10 mouse cellular contexts compared by ENCODE assay signal in the genomic region with DNA sequence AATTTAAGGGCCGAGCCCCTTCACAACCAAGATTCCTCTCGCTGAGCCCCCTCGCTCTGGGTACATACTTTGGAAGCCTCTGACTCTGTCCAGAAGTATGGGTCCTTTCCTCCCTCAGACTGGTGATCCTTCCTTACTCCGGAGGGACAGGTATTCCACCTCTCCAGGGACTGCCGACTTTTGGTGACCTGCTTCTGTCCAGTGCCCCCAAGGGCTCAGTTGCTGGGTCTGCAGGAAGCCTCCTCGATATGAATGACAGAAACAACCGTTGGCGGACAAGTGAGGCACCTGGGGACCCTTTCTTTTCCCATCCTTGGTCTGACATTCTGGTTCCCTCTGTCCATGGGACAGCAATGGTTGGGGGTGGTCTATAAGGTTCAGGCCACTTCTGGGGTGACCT. TPM values are rescaled to one million over a fixed set of nuclear protein-coding genes. Genes with fewer than 3 reads are reported as not detected.
DNase-seq lines count a peak whose midpoint lies in the region; ATAC-seq and TF ChIP-seq lines count a peak whose summit lies in the region.
"Had no signal": no experiment of that assay in that cellular context is flagged by ENCODE, and none has a peak within 500 bp of the region (broad histone marks: within the 10 kb centered on the region; RNA-seq: fewer than 3 reads in every experiment).

No protein-coding gene starts in this region.

- H3K36me3 ChIP-seq in heart, embryonic 12.5 days = no peaks in the 10 kb centered on the region
- H3K36me3 ChIP-seq in hindbrain, embryonic 11.5 days (ENCODE audit: control insufficient read depth, insufficient read depth, low read length) = no peaks in the 10 kb centered on the region
- H3K36me3 ChIP-seq in midbrain, embryonic 11.5 days (ENCODE audit: control insufficient read depth, insufficient read depth, low read length) = no peaks in the 10 kb centered on the region

- peak overlapping the region; percentile 64; the same call in 1 of the 2 replicates for H3K4me2 ChIP-seq in heart, embryonic 12.5 days
- peak overlapping the region; percentile 61; the same call in 1 of the 2 replicates for H3K4me2 ChIP-seq in hindbrain, embryonic 11.5 days (replicated peaks; ENCODE audit: low read depth, low read length)
- H3K4me2 ChIP-seq in midbrain, embryonic 11.5 days = peak overlapping the region; percentile 58

- peak overlapping the region; percentile 42; the same call in 1 of the 2 replicates for H3K4me3 ChIP-seq in heart, embryonic 12.5 days
- H3K4me3 ChIP-seq in bone marrow macrophage, adult 2 months (ENCODE audit: insufficient read depth, low read length) = no peak overlapping the region
- 0 out of 2 replicates have a peak overlapping the region, but pooled peaks have one; percentile 40 for H3K4me3 ChIP-seq in hindbrain, embryonic 11.5 days (ENCODE audit: low read depth, low read length)
- peak overlapping the region; percentile 34; the same call in 1 of the 2 replicates for H3K4me3 ChIP-seq in midbrain, embryonic 11.5 days (ENCODE audit: low read depth, low read length)

- H3K9ac ChIP-seq in heart, embryonic 12.5 days = no peak overlapping the region
- H3K9ac ChIP-seq in hindbrain, embryonic 11.5 days (ENCODE audit: low read depth, low read length) = no peak overlapping the region
- H3K9ac ChIP-seq in midbrain, embryonic 11.5 days (ENCODE audit: low read length) = peak overlapping the region; percentile 60

- ATAC-seq in heart, embryonic 12.5 days (ENCODE audit: insufficient number of reproducible peaks, low FRiP score) = no peak
- ATAC-seq in hindbrain, embryonic 11.5 days (ENCODE audit: low FRiP score) = no peak
- ATAC-seq in midbrain, embryonic 11.5 days (ENCODE audit: low FRiP score) = no peak
- ATAC-seq in megakaryocyte, adult 5-6 weeks (ENCODE audit: poor library complexity, severe bottlenecking) = no peak
- ATAC-seq: inflammation-experienced regulatory T-cells, adult 6 months had no signal

- 31% methylated on average over 8 of the region's 8 CpGs for WGBS in heart, embryonic 12.5 days
- 38% methylated on average over 8 of the region's 8 CpGs for WGBS in hindbrain, embryonic 11.5 days
- 40% methylated on average over 8 of the region's 8 CpGs for WGBS in midbrain, embryonic 11.5 days

- no peak for TF ChIP-seq CTCF in bone marrow macrophage, adult 2 months (IDR thresholded peaks at IDR 0.05; ENCODE audit: low read depth, low read length)

- DNase-seq in heart, adult 11 months = no peak
- DNase-seq in hindbrain, embryonic 11.5 days (ENCODE audit: low spot score) = peak; percentile 21
- DNase-seq in midbrain, embryonic 11.5 days (ENCODE audit: low spot score, missing footprints) = no peak
- DNase-seq in lung, postnatal 25 days (ENCODE audit: low spot score) = no peak
- no peak for DNase-seq in thymus, postnatal 4 days
- DNase-seq: lung, adult 18-20 months had no signal

- peaks cover 35% of the 10 kb centered on the region for H3K4me1 ChIP-seq in heart, embryonic 12.5 days (replicated peaks)
- peaks cover 38% of the 10 kb centered on the region for H3K4me1 ChIP-seq in bone marrow macrophage, adult 2 months (ENCODE audit: control insufficient read depth, insufficient read depth, low read length)
- peaks cover 20% of the 10 kb centered on the region for H3K4me1 ChIP-seq in hindbrain, embryonic 11.5 days (replicated peaks; ENCODE audit: control insufficient read depth, insufficient read depth, low read length)
- H3K4me1 ChIP-seq in midbrain, embryonic 11.5 days (ENCODE audit: control insufficient read depth, insufficient read depth, low read length) = peaks cover 28% of the 10 kb centered on the region

- no peaks in the 10 kb centered on the region for H3K9me3 ChIP-seq in heart, embryonic 12.5 days (replicated peaks)
- no peaks in the 10 kb centered on the region for H3K9me3 ChIP-seq in hindbrain, embryonic 11.5 days (ENCODE audit: control insufficient read depth, low read length)
- no peaks in the 10 kb centered on the region for H3K9me3 ChIP-seq in midbrain, embryonic 11.5 days (ENCODE audit: control insufficient read depth, low read length)

- no peak overlapping the region for H3K27ac ChIP-seq in heart, embryonic 12.5 days (ENCODE audit: poor library complexity, severe bottlenecking)
- peak overlapping the region; percentile 91 for H3K27ac ChIP-seq in bone marrow macrophage, adult 2 months (ENCODE audit: insufficient read depth, low read depth, low read length)
- H3K27ac ChIP-seq in hindbrain, embryonic 11.5 days (ENCODE audit: low read depth, low read length) = no peak overlapping the region
- no peak overlapping the region for H3K27ac ChIP-seq in midbrain, embryonic 11.5 days (ENCODE audit: low read depth, low read length)

- H3K27me3 ChIP-seq in heart, embryonic 12.5 days (replicated peaks) = peaks cover 66% of the 10 kb centered on the region
- peaks cover 58% of the 10 kb centered on the region for H3K27me3 ChIP-seq in hindbrain, embryonic 11.5 days (ENCODE audit: control insufficient read depth, insufficient read depth, low read length)
- H3K27me3 ChIP-seq in midbrain, embryonic 11.5 days (ENCODE audit: control insufficient read depth, insufficient read depth, low read length) = peaks cover 62% of the 10 kb centered on the region

- TF ChIP-seq POLR2A in bone marrow macrophage, adult 2 months (IDR thresholded peaks at IDR 0.05; ENCODE audit: borderline replicate concordance, low read depth, low read length) = no peak

RNA-seq across cellular contexts. Expression of gene U2af2, which starts 4.6 kb away (rescaled TPM):
- polyA plus RNA-seq in heart, embryonic 12.5 days (2016; fragmentation: Nextera tagmentation; extraction: Ambion mirVana) = 81.7 and 83.9 TPM in 2 replicates
- 151 and 160 TPM in 2 replicates for polyA plus RNA-seq in bone marrow macrophage, adult 2 months (2012; ENCODE audit: insufficient read depth, insufficient read length, missing spikeins)
- 161 and 162 TPM in 2 replicates for polyA plus RNA-seq in hindbrain, embryonic 11.5 days (2014; fragmentation: Nextera tagmentation; extraction: Ambion mirVana)
- 151 and 159 TPM in 2 replicates for polyA plus RNA-seq in midbrain, embryonic 11.5 days (2014; fragmentation: Nextera tagmentation; extraction: Ambion mirVana)
- 68.6 and 71.0 TPM in 2 replicates for total RNA-seq in megakaryocyte, adult 5-6 weeks (2015)
- 153 and 170 TPM in 2 replicates for total RNA-seq in megakaryocyte, adult 5-6 weeks (2017)

RNA-seq across cellular contexts. Expression of gene Zfp580, which starts 6.0 kb away (rescaled TPM):
- 16.6 and 17.7 TPM in 2 replicates for polyA plus RNA-seq in heart, embryonic 12.5 days (2016; fragmentation: Nextera tagmentation; extraction: Ambion mirVana)
- polyA plus RNA-seq in bone marrow macrophage, adult 2 months (2012; ENCODE audit: insufficient read depth, insufficient read length, missing spikeins) = 6.1 and 7.7 TPM in 2 replicates
- 32.4 and 37.5 TPM in 2 replicates for polyA plus RNA-seq in hindbrain, embryonic 11.5 days (2014; fragmentation: Nextera tagmentation; extraction: Ambion mirVana)
- 34.1 and 47.6 TPM in 2 replicates for polyA plus RNA-seq in midbrain, embryonic 11.5 days (2014; fragmentation: Nextera tagmentation; extraction: Ambion mirVana)
- 0.25 and 1.6 TPM in 2 replicates for total RNA-seq in megakaryocyte, adult 5-6 weeks (2015)
- not detected in 2 replicates for total RNA-seq in megakaryocyte, adult 5-6 weeks (2017)

RNA-seq across cellular contexts. Expression of gene Zfp784, which starts 19.1 kb away (rescaled TPM):
- 3.6 and 4.9 TPM in 2 replicates for polyA plus RNA-seq in heart, embryonic 12.5 days (2016; fragmentation: Nextera tagmentation; extraction: Ambion mirVana)
- polyA plus RNA-seq in bone marrow macrophage, adult 2 months (2012; ENCODE audit: insufficient read depth, insufficient read length, missing spikeins) = 2.6 and 3.8 TPM in 2 replicates
- polyA plus RNA-seq in hindbrain, embryonic 11.5 days (2014; fragmentation: Nextera tagmentation; extraction: Ambion mirVana) = 3.1 and 4.3 TPM in 2 replicates
- 3.3 and 3.6 TPM in 2 replicates for polyA plus RNA-seq in midbrain, embryonic 11.5 days (2014; fragmentation: Nextera tagmentation; extraction: Ambion mirVana)
- total RNA-seq in megakaryocyte, adult 5-6 weeks (2015) = 2.5 and 3.2 TPM in 2 replicates
- 1.7 TPM in 2 replicates for total RNA-seq in megakaryocyte, adult 5-6 weeks (2017)

RNA-seq across cellular contexts. Expression of gene Epn1, which starts 22.7 kb away (rescaled TPM):
- 52.1 TPM in 2 replicates for polyA plus RNA-seq in heart, embryonic 12.5 days (2016; fragmentation: Nextera tagmentation; extraction: Ambion mirVana)
- polyA plus RNA-seq in bone marrow macrophage, adult 2 months (2012; ENCODE audit: insufficient read depth, insufficient read length, missing spikeins) = 198 and 202 TPM in 2 replicates
- 54.2 and 55.3 TPM in 2 replicates for polyA plus RNA-seq in hindbrain, embryonic 11.5 days (2014; fragmentation: Nextera tagmentation; extraction: Ambion mirVana)
- 47.8 and 56.2 TPM in 2 replicates for polyA plus RNA-seq in midbrain, embryonic 11.5 days (2014; fragmentation: Nextera tagmentation; extraction: Ambion mirVana)
- 74.6 and 79.4 TPM in 2 replicates for total RNA-seq in megakaryocyte, adult 5-6 weeks (2015)
- 76.4 and 88.9 TPM in 2 replicates for total RNA-seq in megakaryocyte, adult 5-6 weeks (2017)

RNA-seq across cellular contexts. Expression of gene 4632433K11Rik, which starts 23.5 kb away (rescaled TPM):
- polyA plus RNA-seq in heart, embryonic 12.5 days (2016; fragmentation: Nextera tagmentation; extraction: Ambion mirVana) = not detected in 2 replicates
- not detected in 2 replicates for polyA plus RNA-seq in bone marrow macrophage, adult 2 months (2012; ENCODE audit: insufficient read depth, insufficient read length, missing spikeins)
- not detected in 2 replicates for polyA plus RNA-seq in hindbrain, embryonic 11.5 days (2014; fragmentation: Nextera tagmentation; extraction: Ambion mirVana)
- polyA plus RNA-seq in midbrain, embryonic 11.5 days (2014; fragmentation: Nextera tagmentation; extraction: Ambion mirVana) = 0.33 TPM in 1 of 2 replicates, not detected in the other
- 0.62 TPM in 1 of 2 replicates, not detected in the other for total RNA-seq in megakaryocyte, adult 5-6 weeks (2015)
- 0.81 TPM in 1 of 2 replicates, not detected in the other for total RNA-seq in megakaryocyte, adult 5-6 weeks (2017)
- polyA plus RNA-seq: inflammation-experienced regulatory T-cells, adult 6 months had no signal
